In the genomic region with DNA sequence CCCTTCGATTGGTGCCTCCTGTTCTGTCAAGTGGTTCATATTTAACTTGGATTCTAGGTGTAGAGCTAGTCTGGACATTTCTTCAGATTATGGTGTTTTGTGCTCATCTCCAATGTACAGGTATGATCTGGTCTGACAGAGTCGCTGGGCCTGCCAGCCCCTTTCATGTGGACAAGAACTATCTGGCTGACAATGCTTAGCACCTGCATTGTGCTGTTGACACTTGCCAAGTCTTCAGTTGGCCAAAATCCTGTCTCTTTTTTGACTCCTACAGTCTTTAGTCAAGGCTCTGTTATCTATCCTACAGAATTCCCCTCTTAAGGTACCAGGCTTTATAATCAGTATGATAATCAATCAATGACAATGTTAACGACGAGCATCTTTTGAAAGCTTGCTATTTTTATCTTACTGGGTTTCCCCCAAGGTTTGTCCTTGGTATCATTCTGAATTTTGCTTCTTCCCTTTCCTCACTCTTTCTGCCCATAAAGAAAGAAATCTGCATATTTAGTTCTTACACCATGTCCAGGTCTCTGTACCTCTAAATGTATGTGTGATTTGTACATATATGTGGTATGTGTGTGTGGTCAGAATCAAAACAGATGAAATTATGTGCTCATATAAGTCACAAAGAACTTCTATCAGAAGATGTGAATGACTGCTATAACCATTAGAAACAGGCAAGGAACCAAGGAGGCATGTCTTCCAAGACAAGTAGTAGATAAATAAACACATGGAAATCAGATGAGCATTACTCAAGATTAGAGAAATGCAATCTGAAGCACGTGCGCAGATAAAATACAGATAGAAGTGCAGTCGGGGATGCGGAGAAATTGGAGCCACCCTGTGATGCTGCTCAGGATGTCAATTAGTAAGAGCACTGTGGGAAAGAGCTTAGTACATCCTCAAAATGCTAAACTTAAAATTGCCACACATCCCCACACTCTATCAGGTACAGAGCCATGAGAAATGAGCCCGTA, we compare ENCODE assay signal across 36 mouse cellular contexts. TPM values are rescaled to one million over a fixed set of nuclear protein-coding genes. Genes with fewer than 3 reads are reported as not detected.
"Had no signal": no experiment of that assay in that cellular context is flagged by ENCODE, and none has a peak within 500 bp of the region (broad histone marks: within the 10 kb centered on the region; RNA-seq: fewer than 3 reads in every experiment).

No protein-coding gene starts in this region.

- H3K36me3 ChIP-seq: embryonic facial prominence, embryonic 12.5 days; embryonic facial prominence, embryonic 15.5 days; forebrain, embryonic 10.5 days; forebrain, embryonic 12.5 days; forebrain, embryonic 15.5 days; heart, embryonic 10.5 days; heart, embryonic 12.5 days had no signal

- H3K27me3 ChIP-seq: embryonic facial prominence, embryonic 12.5 days; embryonic facial prominence, embryonic 15.5 days; forebrain, embryonic 12.5 days; forebrain, embryonic 13.5 days; forebrain, embryonic 15.5 days; heart, embryonic 12.5 days had no signal

- H3K27ac ChIP-seq: embryonic facial prominence, embryonic 12.5 days; embryonic facial prominence, embryonic 15.5 days; forebrain, embryonic 10.5 days; forebrain, embryonic 12.5 days; forebrain, embryonic 13.5 days; forebrain, embryonic 15.5 days; gastrocnemius, adult 2 months; heart, adult 2 months; heart, embryonic 10.5 days had no signal

- ATAC-seq: forebrain, embryonic 13.5 days; forebrain, embryonic 14.5 days; forebrain, embryonic 15.5 days; forebrain, embryonic 16.5 days; forebrain, postnatal 0 days had no signal

- H3K9me3 ChIP-seq: embryonic facial prominence, embryonic 12.5 days; embryonic facial prominence, embryonic 15.5 days; forebrain, embryonic 10.5 days; forebrain, embryonic 12.5 days; forebrain, embryonic 13.5 days; forebrain, embryonic 15.5 days; heart, embryonic 10.5 days; heart, embryonic 12.5 days had no signal

- H3K4me3 ChIP-seq: embryonic facial prominence, embryonic 12.5 days; embryonic facial prominence, embryonic 15.5 days; erythroblast, embryonic 14.5 days; forebrain, embryonic 10.5 days; forebrain, embryonic 12.5 days; forebrain, embryonic 13.5 days; forebrain, embryonic 15.5 days; gastrocnemius, adult 2 months; heart, adult 2 months; heart, embryonic 10.5 days; heart, embryonic 12.5 days had no signal

- H3K4me2 ChIP-seq: embryonic facial prominence, embryonic 12.5 days; embryonic facial prominence, embryonic 15.5 days; forebrain, embryonic 12.5 days; forebrain, embryonic 13.5 days; forebrain, embryonic 15.5 days; heart, embryonic 11.5 days; heart, embryonic 12.5 days had no signal

- H3K9ac ChIP-seq: embryonic facial prominence, embryonic 12.5 days; embryonic facial prominence, embryonic 15.5 days; forebrain, embryonic 12.5 days; forebrain, embryonic 13.5 days; forebrain, embryonic 15.5 days; forebrain, postnatal 0 days; heart, embryonic 12.5 days had no signal

- DNase-seq: cerebellum, adult 8-10 months; cerebellum, adult 9-10 months; cerebellum, adult 9-11 months; embryo, embryonic 11 days; forebrain, postnatal 0 days; gastrocnemius, adult 2 months; gastrocnemius, postnatal 10 days; gastrocnemius, postnatal 14 days; gastrocnemius, postnatal 25 days; gastrocnemius, postnatal 36 days; heart, adult 11 months; heart, adult 18-20 months; heart, adult 2 months had no signal

- H3K4me1 ChIP-seq: forebrain, embryonic 13.5 days; forebrain, embryonic 15.5 days had no signal

RNA-seq across cellular contexts. Expression of a gene that starts 54.7 kb away (rescaled TPM):
- total RNA-seq: common myeloid progenitor, adult 5-6 weeks; forebrain, postnatal 0 days; gastrocnemius, adult 2 months; gastrocnemius, adult 8-10 months; gastrocnemius, postnatal 10 days; gastrocnemius, postnatal 14 days; gastrocnemius, postnatal 25 days; gastrocnemius, postnatal 36 days; gastrocnemius, postnatal 4 days; granulocyte monocyte progenitor cell, adult 5-6 weeks; heart, adult 18-20 months; heart, adult 2 months; heart, adult 8-10 months had no signal
- polyA plus RNA-seq: cortical plate, adult 2 months; embryonic facial prominence, embryonic 11.5 days; embryonic facial prominence, embryonic 12.5 days; embryonic facial prominence, embryonic 14.5 days; embryonic facial prominence, embryonic 15.5 days; erythroblast, embryonic 14.5 days; forebrain, embryonic 11.5 days; forebrain, embryonic 12.5 days; forebrain, embryonic 16.5 days; frontal cortex, adult 2 months; gonadal fat pad, adult 2 months; heart, adult 2 months; heart, embryonic 10.5 days; heart, embryonic 11.5 days; heart, embryonic 12.5 days had no signal
